Mouse (Mus musculus): ENCODE data around the gene Slc22a2. TPM values are rescaled to one million over a fixed set of nuclear protein-coding genes. Genes with fewer than 3 reads are reported as not detected.

Slc22a2 gene
- polyA plus RNA-seq, 1 experiment from 2014 or later = 0.85 TPM

GRCm38 (mm10) chr17:12585366-12585765 is 1.4 kb downstream of the Slc22a2 start:
- no peak for ATAC-seq
- Histone ChIP-seq H3K9ac (ENCODE audit: low read depth, low read length) (no peak overlapping the region), H3K9me3 (replicated peaks; ENCODE audit: control insufficient read depth, low read length, poor library complexity, severe bottlenecking) (no peaks in the 10 kb centered on the region), H3K27me3 (ENCODE audit: control insufficient read depth, insufficient read depth, low read depth, low read length) (no peaks in the 10 kb centered on the region), H3K36me3 (ENCODE audit: control insufficient read depth, insufficient read depth, low read length) (no peaks in the 10 kb centered on the region), H3K4me2 (ENCODE audit: low read length) (no peak overlapping the region), H3K4me3 (ENCODE audit: low read depth, low read length) (no peak overlapping the region), H3K4me1 (ENCODE audit: control insufficient read depth, insufficient read depth, low read length) (no peaks in the 10 kb centered on the region), H3K27ac (ENCODE audit: low read length) (no peak overlapping the region)
- WGBS = 93% methylated on average over 2 of the region's 2 CpGs

- Histone ChIP-seq H3K27me3 (ENCODE audit: control insufficient read depth, insufficient read depth, low read depth, low read length) (no peaks in the 10 kb centered on the region), H3K4me1 (ENCODE audit: control insufficient read depth, insufficient read depth, low read length) (no peaks in the 10 kb centered on the region), H3K27ac (ENCODE audit: low read length) (no peak overlapping the region), H3K4me3 (ENCODE audit: low read depth, low read length) (no peak overlapping the region), H3K9ac (ENCODE audit: low read depth, low read length) (no peak overlapping the region), H3K4me2 (ENCODE audit: low read length) (no peak overlapping the region), H3K9me3 (replicated peaks; ENCODE audit: control insufficient read depth, low read length, poor library complexity, severe bottlenecking) (no peaks in the 10 kb centered on the region), H3K36me3 (ENCODE audit: control insufficient read depth, insufficient read depth, low read length) (no peaks in the 10 kb centered on the region)
- 86% methylated on average over 11 of the region's 11 CpGs for WGBS
- ATAC-seq = no peak
Observed at GRCm38 (mm10) chr17:12586966-12587365, 3.0 kb downstream of the Slc22a2 start.

GRCm38 (mm10) chr17:12588801-12589247 is 4.9 kb downstream of the Slc22a2 start:
- Histone ChIP-seq H3K9ac (ENCODE audit: low read depth, low read length) (no peak overlapping the region), H3K27me3 (ENCODE audit: control insufficient read depth, insufficient read depth, low read depth, low read length) (no peaks in the 10 kb centered on the region), H3K4me2 (ENCODE audit: low read length) (no peak overlapping the region), H3K27ac (ENCODE audit: low read length) (no peak overlapping the region), H3K9me3 (replicated peaks; ENCODE audit: control insufficient read depth, low read length, poor library complexity, severe bottlenecking) (no peaks in the 10 kb centered on the region), H3K4me1 (ENCODE audit: control insufficient read depth, insufficient read depth, low read length) (no peaks in the 10 kb centered on the region), H3K36me3 (ENCODE audit: control insufficient read depth, insufficient read depth, low read length) (no peaks in the 10 kb centered on the region), H3K4me3 (ENCODE audit: low read depth, low read length) (no peak overlapping the region)
- ATAC-seq = no peak
- 58% methylated on average over 9 of the region's 9 CpGs for WGBS

DNA sequence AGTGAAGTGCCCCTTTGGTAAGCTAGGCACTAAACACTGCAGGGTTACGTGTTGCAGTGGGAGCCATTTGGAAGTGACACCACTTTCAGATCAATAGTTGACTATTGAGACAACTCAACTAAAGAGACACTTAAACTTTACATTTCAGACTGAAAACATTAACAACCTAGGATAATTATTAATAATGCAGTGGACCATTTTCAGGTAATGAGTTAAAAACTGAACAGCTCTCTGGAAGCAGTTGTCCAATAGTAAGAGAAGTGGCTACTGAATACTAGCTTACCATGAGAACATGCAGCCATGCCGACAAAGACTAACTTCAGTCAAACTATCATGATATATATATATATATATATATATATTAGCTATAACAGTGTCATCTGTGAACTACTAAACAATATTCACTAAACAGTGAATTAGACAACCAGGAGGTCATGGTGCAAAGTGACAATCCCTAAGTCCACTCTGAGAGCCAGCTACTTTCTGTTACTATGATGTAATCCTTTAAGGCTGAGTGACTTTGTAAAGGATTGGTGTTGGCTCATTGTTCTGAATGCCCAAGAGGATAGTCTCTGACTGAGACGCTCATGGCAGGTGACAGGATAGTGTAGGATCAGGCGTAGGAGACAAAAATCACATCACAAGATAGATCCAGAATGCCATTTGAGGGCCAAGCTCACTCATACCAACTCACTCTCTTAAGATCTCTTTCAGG is 7.1 kb downstream of the Slc22a2 start:
- Histone ChIP-seq H3K4me1 (ENCODE audit: control insufficient read depth, insufficient read depth, low read length) (no peaks in the 10 kb centered on the region), H3K27me3 (ENCODE audit: control insufficient read depth, insufficient read depth, low read depth, low read length) (no peaks in the 10 kb centered on the region), H3K4me2 (ENCODE audit: low read length) (no peak overlapping the region), H3K27ac (ENCODE audit: low read length) (no peak overlapping the region), H3K9me3 (replicated peaks; ENCODE audit: control insufficient read depth, low read length, poor library complexity, severe bottlenecking) (no peaks in the 10 kb centered on the region), H3K36me3 (ENCODE audit: control insufficient read depth, insufficient read depth, low read length) (no peaks in the 10 kb centered on the region), H3K9ac (ENCODE audit: low read depth, low read length) (no peak overlapping the region), H3K4me3 (ENCODE audit: low read depth, low read length) (no peak overlapping the region)
- no peak for ATAC-seq
- 67% methylated on average over 4 of the region's 4 CpGs for WGBS

DNA sequence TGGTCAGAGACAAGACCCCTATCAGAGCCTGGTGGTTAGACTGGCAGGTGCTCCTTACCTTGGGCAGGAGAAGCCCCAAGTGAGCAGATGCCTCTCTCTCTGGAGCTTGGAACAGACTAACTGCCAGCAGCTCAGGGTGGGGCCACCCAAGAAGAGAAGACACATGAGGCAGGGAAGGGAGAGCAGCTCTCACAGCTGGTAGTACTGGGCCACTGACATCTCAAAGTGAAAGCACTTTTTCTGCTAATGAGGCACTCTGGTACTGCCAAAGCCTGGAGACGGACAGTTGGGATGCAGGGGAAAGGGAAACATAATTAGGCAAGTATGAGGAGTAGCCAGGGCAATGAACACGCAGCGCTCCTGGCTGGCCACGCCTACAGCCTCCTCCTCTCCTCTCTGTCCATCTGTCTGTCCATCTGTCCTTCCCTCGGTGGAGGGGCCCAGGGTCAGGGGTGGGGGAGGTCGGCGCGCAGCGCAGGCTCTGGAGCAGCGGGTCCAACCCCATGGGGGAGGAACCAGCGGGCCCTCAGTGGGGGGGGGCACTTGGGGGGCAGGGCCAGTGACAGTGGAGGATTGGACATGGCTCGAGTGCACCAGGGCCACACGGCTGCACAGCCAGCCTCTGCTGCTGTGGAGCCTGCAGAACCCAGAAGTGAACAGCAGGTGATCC is 12.0 kb downstream of the Slc22a2 start:
- Histone ChIP-seq H3K27ac (ENCODE audit: low read length) (no peak overlapping the region), H3K36me3 (ENCODE audit: control insufficient read depth, insufficient read depth, low read length) (no peaks in the 10 kb centered on the region), H3K9me3 (replicated peaks; ENCODE audit: control insufficient read depth, low read length, poor library complexity, severe bottlenecking) (no peaks in the 10 kb centered on the region), H3K4me2 (ENCODE audit: low read length) (no peak overlapping the region), H3K4me3 (ENCODE audit: low read depth, low read length) (no peak overlapping the region), H3K9ac (ENCODE audit: low read depth, low read length) (no peak overlapping the region), H3K4me1 (ENCODE audit: control insufficient read depth, insufficient read depth, low read length) (no peaks in the 10 kb centered on the region), H3K27me3 (ENCODE audit: control insufficient read depth, insufficient read depth, low read depth, low read length) (no peaks in the 10 kb centered on the region)
- no peak for ATAC-seq
- 80% methylated on average over 13 of the region's 13 CpGs for WGBS

DNA sequence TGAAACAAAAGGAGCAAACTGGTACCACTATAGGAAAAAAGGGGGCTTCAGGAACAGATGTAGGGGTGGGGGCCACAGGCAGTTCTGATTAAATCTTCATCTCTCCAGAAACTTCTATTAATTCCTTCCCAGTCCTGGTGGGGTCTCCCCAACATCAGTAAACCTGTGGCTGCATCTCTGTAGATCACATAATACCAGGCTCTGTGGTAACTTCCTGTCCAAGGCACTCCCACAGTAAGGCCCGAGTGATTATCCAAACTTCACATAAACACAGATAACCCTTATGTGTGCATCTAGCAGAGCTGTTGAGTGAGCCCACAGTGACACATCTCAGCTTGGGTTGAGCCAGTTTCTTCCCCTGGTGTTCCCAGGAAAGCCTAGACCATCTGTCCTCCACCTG is 22.7 kb downstream of the Slc22a2 start:
- H3K36me3 ChIP-seq (ENCODE audit: control insufficient read depth, insufficient read depth, low read length) = no peaks in the 10 kb centered on the region
- no peaks in the 10 kb centered on the region for H3K9me3 ChIP-seq (replicated peaks; ENCODE audit: control insufficient read depth, low read length, poor library complexity, severe bottlenecking)
- no peak overlapping the region for H3K27ac ChIP-seq (ENCODE audit: low read length)
- H3K4me1 ChIP-seq (ENCODE audit: control insufficient read depth, insufficient read depth, low read length) = no peaks in the 10 kb centered on the region
- no peak overlapping the region for H3K4me2 ChIP-seq (ENCODE audit: low read length)
- H3K4me3 ChIP-seq (ENCODE audit: low read depth, low read length) = no peak overlapping the region
- WGBS = 87% methylated on average over 1 of the region's 1 CpGs
- ATAC-seq = no peak
- H3K9ac ChIP-seq (ENCODE audit: low read depth, low read length) = no peak overlapping the region
- no peaks in the 10 kb centered on the region for H3K27me3 ChIP-seq (ENCODE audit: control insufficient read depth, insufficient read depth, low read depth, low read length)

GRCm38 (mm10) chr17:12607202-12607601 is 23.3 kb downstream of the Slc22a2 start:
- Histone ChIP-seq H3K4me1 (ENCODE audit: control insufficient read depth, insufficient read depth, low read length) (no peaks in the 10 kb centered on the region), H3K9me3 (replicated peaks; ENCODE audit: control insufficient read depth, low read length, poor library complexity, severe bottlenecking) (no peaks in the 10 kb centered on the region), H3K36me3 (ENCODE audit: control insufficient read depth, insufficient read depth, low read length) (no peaks in the 10 kb centered on the region), H3K27ac (ENCODE audit: low read length) (no peak overlapping the region), H3K4me3 (ENCODE audit: low read depth, low read length) (no peak overlapping the region), H3K4me2 (ENCODE audit: low read length) (no peak overlapping the region), H3K27me3 (ENCODE audit: control insufficient read depth, insufficient read depth, low read depth, low read length) (no peaks in the 10 kb centered on the region), H3K9ac (ENCODE audit: low read depth, low read length) (no peak overlapping the region)
- ATAC-seq = no peak

DNA sequence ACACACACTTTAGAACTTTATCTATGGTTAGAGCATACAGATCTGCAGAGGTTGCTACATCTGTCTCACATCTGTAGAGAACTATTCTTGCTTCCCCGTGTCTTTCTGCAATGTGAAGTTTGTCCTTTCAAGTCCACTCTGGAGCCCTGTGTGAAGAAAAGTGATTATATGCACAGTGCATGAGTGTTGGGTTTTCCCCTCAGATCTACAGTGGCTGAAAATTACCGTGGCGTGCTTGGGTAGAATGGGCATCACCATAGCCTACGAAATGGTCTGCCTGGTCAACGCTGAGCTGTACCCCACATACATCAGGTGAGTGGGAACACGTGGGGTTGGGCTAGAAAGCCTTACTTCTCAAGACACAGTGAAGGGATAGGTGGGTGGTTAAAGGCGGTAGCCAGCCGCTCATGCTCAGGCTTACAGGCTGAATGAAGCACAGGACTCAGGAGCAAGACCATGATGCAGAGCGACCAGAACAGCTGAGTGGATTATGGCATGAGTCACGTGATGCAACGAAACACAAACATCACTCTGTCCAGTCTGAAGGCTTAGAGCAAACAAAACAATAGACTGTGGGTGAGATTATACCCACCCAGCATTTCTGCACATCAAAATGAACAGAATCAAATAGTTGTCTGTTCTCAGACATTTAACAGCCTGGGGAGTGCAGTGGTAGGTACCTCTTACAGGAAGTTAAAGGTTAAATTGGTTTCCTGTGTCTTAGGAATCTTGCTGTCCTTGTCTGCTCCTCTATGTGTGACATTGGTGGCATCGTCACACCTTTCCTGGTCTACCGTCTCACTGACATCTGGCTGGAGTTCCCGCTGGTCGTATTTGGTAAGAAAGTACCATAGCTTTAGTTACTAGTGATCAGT is 30.8 kb downstream of the Slc22a2 start:
- H3K36me3 ChIP-seq (ENCODE audit: control insufficient read depth, insufficient read depth, low read length) = no peaks in the 10 kb centered on the region
- ATAC-seq = no peak
- H3K4me2 ChIP-seq (ENCODE audit: low read length) = no peak overlapping the region
- WGBS = 88% methylated on average over 15 of the region's 15 CpGs
- H3K4me3 ChIP-seq (ENCODE audit: low read depth, low read length) = no peak overlapping the region
- H3K4me1 ChIP-seq (ENCODE audit: control insufficient read depth, insufficient read depth, low read length) = no peaks in the 10 kb centered on the region
- H3K27me3 ChIP-seq (ENCODE audit: control insufficient read depth, insufficient read depth, low read depth, low read length) = no peaks in the 10 kb centered on the region
- H3K9me3 ChIP-seq (replicated peaks; ENCODE audit: control insufficient read depth, low read length, poor library complexity, severe bottlenecking) = no peaks in the 10 kb centered on the region
- no peak overlapping the region for H3K27ac ChIP-seq (ENCODE audit: low read length)
- H3K9ac ChIP-seq (ENCODE audit: low read depth, low read length) = no peak overlapping the region

- no peak overlapping the region for H3K9ac ChIP-seq (ENCODE audit: low read depth, low read length)
- H3K9me3 ChIP-seq (replicated peaks; ENCODE audit: control insufficient read depth, low read length, poor library complexity, severe bottlenecking) = no peaks in the 10 kb centered on the region
- H3K27ac ChIP-seq (ENCODE audit: low read length) = no peak overlapping the region
- 70% methylated on average over 4 of the region's 4 CpGs for WGBS
- no peak for ATAC-seq
- H3K4me1 ChIP-seq (ENCODE audit: control insufficient read depth, insufficient read depth, low read length) = no peaks in the 10 kb centered on the region
- H3K4me3 ChIP-seq (ENCODE audit: low read depth, low read length) = no peak overlapping the region
- no peaks in the 10 kb centered on the region for H3K27me3 ChIP-seq (ENCODE audit: control insufficient read depth, insufficient read depth, low read depth, low read length)
- no peaks in the 10 kb centered on the region for H3K36me3 ChIP-seq (ENCODE audit: control insufficient read depth, insufficient read depth, low read length)
- no peak overlapping the region for H3K4me2 ChIP-seq (ENCODE audit: low read length)
Observed at GRCm38 (mm10) chr17:12615429-12615828, 31.5 kb downstream of the Slc22a2 start.

Measured in midbrain, embryonic 16.5 days (tissue).